Mouse (Mus musculus) forebrain, embryonic 15.5 days (tissue): ENCODE measurements around the gene Rufy2. TPM values are rescaled to one million over a fixed set of nuclear protein-coding genes. Genes with fewer than 3 reads are reported as not detected.

Experiments used
- ATAC-seq: fragments of 200-750 bp; cut with Nextera tagmentation; replicated peaks from 2 replicates; pipeline ENCODE4 v1.8.0; 2017; ENCODE audit warnings: mild to moderate bottlenecking, moderate TSS enrichment, moderate library complexity
- H3K27ac ChIP-seq: fragments of 300-500 bp; sonication (generic); replicated peaks from 2 replicates; pipeline ENCODE4 v1.5.1; 2015; ENCODE audit warnings: mild to moderate bottlenecking, inconsistent platforms
- H3K27me3 ChIP-seq: fragments of 300-500 bp; sonication (generic); 2 replicates; pipeline ENCODE4 v1.6.1; 2015; ENCODE audit warnings: inconsistent platforms
- H3K36me3 ChIP-seq: fragments of 300-500 bp; sonication (generic); 2 replicates; pipeline ENCODE4 v1.6.1; 2015; ENCODE audit warnings: mild to moderate bottlenecking, inconsistent platforms
- H3K4me1 ChIP-seq: fragments of 300-500 bp; sonication (generic); 2 replicates; pipeline ENCODE4 v1.6.1; 2015; ENCODE audit warnings: inconsistent platforms
- H3K4me2 ChIP-seq: fragments of 300-500 bp; sonication (generic); replicated peaks from 2 replicates; pipeline ENCODE4 v1.6.1; 2015; ENCODE audit warnings: mild to moderate bottlenecking, inconsistent platforms
- H3K4me3 ChIP-seq: fragments of 300-500 bp; sonication (generic); 2 replicates; pipeline ENCODE4 v1.5.1; 2015; ENCODE audit warnings: mild to moderate bottlenecking, inconsistent platforms
- H3K9ac ChIP-seq: fragments of 300-500 bp; sonication (generic); replicated peaks from 2 replicates; pipeline ENCODE4 v1.6.1; 2015; ENCODE audit warnings: mild to moderate bottlenecking, inconsistent platforms
- H3K9me3 ChIP-seq: fragments of 300-500 bp; sonication (generic); 2 replicates; pipeline ENCODE4 v1.6.1; 2016; ENCODE audit warnings: inconsistent platforms
- WGBS: fragments of 180-500 bp; shearing (Covaris S2); methylation state at CpG from one replicate; pipeline ENCODE4 v1.1.7; 2015; ENCODE audit warnings: mixed read lengths; 5-methylcytosine and 5-hydroxymethylcytosine counted together
- polyA plus RNA-seq: library from polyadenylated mRNA; unstranded; fragments of >200 nt; fragmentation: Nextera tagmentation; extraction: Ambion mirVana; gene quantifications from 2 replicates; pipeline ENCODE4 v1.2.1, GENCODE M21; 2015

Gene Rufy2
- polyA plus RNA-seq, result 58.3 and 63.6 TPM in 2 replicates

GRCm38 (mm10) chr10:62980039-62980954 lies at the start of gene Rufy2:
TSS of gene Rufy2 (plus strand) at chr10:62980223.
- H3K4me2 ChIP-seq, result peak within 1 kb of the TSS; percentile 60
- H3K27me3 ChIP-seq, result no peaks in the 10 kb centered on the region
- peak within 1 kb of the TSS; percentile 95 for H3K9ac ChIP-seq
- peak; percentile 94 for ATAC-seq
- peaks cover 13% of the 10 kb centered on the region for H3K4me1 ChIP-seq
- under 1% methylated on average over 72 of the region's 77 CpGs for WGBS
- peak within 1 kb of the TSS; percentile 98 for H3K4me3 ChIP-seq
- H3K27ac ChIP-seq, result peak within 1 kb of the TSS; percentile 84
- H3K36me3 ChIP-seq, result peaks cover 16% of the 10 kb centered on the region
- no peaks in the 10 kb centered on the region for H3K9me3 ChIP-seq

- Histone ChIP-seq H3K4me3 (no peak overlapping the region), H3K4me1 (no peaks in the 10 kb centered on the region), H3K4me2 (no peak overlapping the region), H3K36me3 (peaks cover 57% of the 10 kb centered on the region), H3K9ac (no peak overlapping the region), H3K27ac (no peak overlapping the region), H3K27me3 (no peaks in the 10 kb centered on the region), H3K9me3 (no peaks in the 10 kb centered on the region)
- ATAC-seq, result no peak
- 96% methylated on average over 1 of the region's 1 CpGs for WGBS
Observed at GRCm38 (mm10) chr10:62932381-62932780, 47.6 kb upstream of the Rufy2 start.

GRCm38 (mm10) chr10:62944975-62945580 lies 34.9 kb upstream of the Rufy2 start:
- ATAC-seq, result no peak
- Histone ChIP-seq H3K9me3 (no peaks in the 10 kb centered on the region), H3K36me3 (peaks cover 35% of the 10 kb centered on the region), H3K4me2 (no peak overlapping the region), H3K27me3 (no peaks in the 10 kb centered on the region), H3K27ac (no peak overlapping the region), H3K9ac (no peak overlapping the region), H3K4me3 (no peak overlapping the region), H3K4me1 (0 out of 2 replicates have a peak, but pooled peaks cover 4% of the 10 kb centered on the region)
- WGBS, result 88% methylated on average over 10 of the region's 10 CpGs

GRCm38 (mm10) chr10:62946738-62947471 lies 33.1 kb upstream of the Rufy2 start, which contains the start of gene Dna2:
TSS of gene Dna2 (plus strand) at chr10:62947026.
- under 1% methylated on average over 68 of the region's 68 CpGs for WGBS
- Histone ChIP-seq H3K4me2 (peak within 1 kb of the TSS; percentile 63), H3K4me3 (peak within 1 kb of the TSS; percentile 81), H3K4me1 (0 out of 2 replicates have a peak, but pooled peaks cover 4% of the 10 kb centered on the region), H3K36me3 (peaks cover 27% of the 10 kb centered on the region), H3K27me3 (no peaks in the 10 kb centered on the region), H3K27ac (peak within 1 kb of the TSS; percentile 87), H3K9me3 (no peaks in the 10 kb centered on the region), H3K9ac (peak within 1 kb of the TSS; percentile 79)
- ATAC-seq, result peak; percentile 95

GRCm38 (mm10) chr10:62948551-62948950 lies 31.5 kb upstream of the Rufy2 start:
- Histone ChIP-seq H3K9ac (no peak overlapping the region), H3K4me1 (0 out of 2 replicates have a peak, but pooled peaks cover 4% of the 10 kb centered on the region), H3K27ac (no peak overlapping the region), H3K4me3 (no peak overlapping the region), H3K9me3 (no peaks in the 10 kb centered on the region), H3K27me3 (no peaks in the 10 kb centered on the region), H3K36me3 (peaks cover 11% of the 10 kb centered on the region), H3K4me2 (no peak overlapping the region)
- 96% methylated on average over 7 of the region's 7 CpGs for WGBS
- ATAC-seq, result no peak

- Histone ChIP-seq H3K4me3 (no peak overlapping the region), H3K9me3 (no peaks in the 10 kb centered on the region), H3K4me1 (no peaks in the 10 kb centered on the region), H3K36me3 (peaks cover 46% of the 10 kb centered on the region), H3K27ac (no peak overlapping the region), H3K9ac (no peak overlapping the region), H3K27me3 (no peaks in the 10 kb centered on the region), H3K4me2 (no peak overlapping the region)
- 95% methylated on average over 7 of the region's 7 CpGs for WGBS
- ATAC-seq, result no peak
Observed at GRCm38 (mm10) chr10:62963956-62964355, 16.1 kb upstream of the Rufy2 start.

- 93% methylated on average over 11 of the region's 11 CpGs for WGBS
- Histone ChIP-seq H3K4me3 (no peak overlapping the region), H3K4me2 (no peak overlapping the region), H3K36me3 (peaks cover 40% of the 10 kb centered on the region), H3K9ac (no peak overlapping the region), H3K9me3 (no peaks in the 10 kb centered on the region), H3K27ac (no peak overlapping the region), H3K4me1 (no peaks in the 10 kb centered on the region), H3K27me3 (no peaks in the 10 kb centered on the region)
- no peak for ATAC-seq
Observed at GRCm38 (mm10) chr10:62965796-62966195, 14.2 kb upstream of the Rufy2 start.

GRCm38 (mm10) chr10:62966291-62966690 lies 13.7 kb upstream of the Rufy2 start:
- Histone ChIP-seq H3K4me3 (no peak overlapping the region), H3K9me3 (no peaks in the 10 kb centered on the region), H3K27ac (no peak overlapping the region), H3K4me1 (no peaks in the 10 kb centered on the region), H3K4me2 (no peak overlapping the region), H3K27me3 (no peaks in the 10 kb centered on the region), H3K9ac (no peak overlapping the region), H3K36me3 (peaks cover 37% of the 10 kb centered on the region)
- 95% methylated on average over 15 of the region's 15 CpGs for WGBS
- no peak for ATAC-seq

- Histone ChIP-seq H3K9ac (no peak overlapping the region), H3K9me3 (no peaks in the 10 kb centered on the region), H3K36me3 (peaks cover 11% of the 10 kb centered on the region), H3K27me3 (no peaks in the 10 kb centered on the region), H3K4me3 (no peak overlapping the region), H3K4me1 (no peaks in the 10 kb centered on the region), H3K4me2 (no peak overlapping the region), H3K27ac (no peak overlapping the region)
- no peak for ATAC-seq
- 68% methylated on average over 16 of the region's 16 CpGs for WGBS
Observed at GRCm38 (mm10) chr10:62971821-62972220, 8.2 kb upstream of the Rufy2 start.

- ATAC-seq, result no peak
- peak overlapping the region; percentile 84 for H3K27ac ChIP-seq
- 4% methylated on average over 10 of the region's 10 CpGs for WGBS
Observed at GRCm38 (mm10) chr10:62979667-62980038, 370 bp upstream of the Rufy2 start.

GRCm38 (mm10) chr10:62984072-62984471 lies 4.0 kb downstream of the Rufy2 start:
- Histone ChIP-seq H3K36me3 (peaks cover 43% of the 10 kb centered on the region), H3K4me2 (no peak overlapping the region), H3K9ac (no peak overlapping the region), H3K27ac (no peak overlapping the region), H3K4me3 (no peak overlapping the region), H3K4me1 (peaks cover 13% of the 10 kb centered on the region), H3K27me3 (no peaks in the 10 kb centered on the region), H3K9me3 (no peaks in the 10 kb centered on the region)
- ATAC-seq, result no peak
- 92% methylated on average over 11 of the region's 11 CpGs for WGBS

More at GRCm38 (mm10) chr10:62979667-62980038, 370 bp upstream of the Rufy2 start:
- peak overlapping the region; percentile 60 for H3K4me2 ChIP-seq
- peaks cover 13% of the 10 kb centered on the region for H3K36me3 ChIP-seq
- peak overlapping the region; percentile 95 for H3K9ac ChIP-seq
- H3K9me3 ChIP-seq, result no peaks in the 10 kb centered on the region
- H3K4me3 ChIP-seq, result peak overlapping the region; percentile 98
- H3K4me1 ChIP-seq, result peaks cover 13% of the 10 kb centered on the region
- H3K27me3 ChIP-seq, result no peaks in the 10 kb centered on the region

- H3K27me3 ChIP-seq, result no peaks in the 10 kb centered on the region
- no peak overlapping the region for H3K27ac ChIP-seq
- no peak overlapping the region for H3K4me3 ChIP-seq
- H3K36me3 ChIP-seq, result peaks cover 48% of the 10 kb centered on the region
- H3K4me2 ChIP-seq, result no peak overlapping the region
- no peak for ATAC-seq
- no peak overlapping the region for H3K9ac ChIP-seq
- H3K4me1 ChIP-seq, result peaks cover 13% of the 10 kb centered on the region
- 93% methylated on average over 6 of the region's 6 CpGs for WGBS
- no peaks in the 10 kb centered on the region for H3K9me3 ChIP-seq
Observed at GRCm38 (mm10) chr10:62984495-62984894, 4.5 kb downstream of the Rufy2 start.
